Mouse (Mus musculus) intestine, postnatal 0 days (tissue): Measurements from ENCODE around the gene Bhmt2. TPM values are rescaled to one million over a fixed set of nuclear protein-coding genes. Genes with fewer than 3 reads are reported as not detected.
A peak's percentile ranks its signal among the peaks of the same experiment; 100 is the strongest.

Experiments used
- ATAC-seq: fragments of 200-750 bp; cut with Nextera tagmentation; 2 replicates; pipeline ENCODE4 v1.8.0; 2017; ENCODE audit warnings: mild to moderate bottlenecking, moderate TSS enrichment, moderate library complexity
- H3K27ac ChIP-seq: fragments of 300-500 bp; sonication (generic); 2 replicates; pipeline ENCODE4 v1.5.1; 2014; ENCODE audit warnings: mild to moderate bottlenecking, low read depth, low read length, moderate library complexity
- H3K27me3 ChIP-seq: fragments of 300-500 bp; sonication (generic); replicated peaks from 2 replicates; pipeline ENCODE4 v1.6.1; 2014; ENCODE audit warnings: low read length, mixed read lengths; ENCODE audit not compliant: control insufficient read depth, insufficient read depth
- H3K36me3 ChIP-seq: fragments of 300-500 bp; sonication (generic); 2 replicates; pipeline ENCODE4 v1.6.1; 2014; ENCODE audit warnings: mild to moderate bottlenecking, moderate library complexity; ENCODE audit not compliant: control insufficient read depth, insufficient read depth
- H3K4me1 ChIP-seq: fragments of 300-500 bp; sonication (generic); replicated peaks from 2 replicates; pipeline ENCODE4 v1.6.1; 2014; ENCODE audit warnings: antibody characterized with exemption, low read length, mixed read lengths; ENCODE audit not compliant: control insufficient read depth, insufficient read depth
- H3K4me2 ChIP-seq: fragments of 300-500 bp; sonication (generic); replicated peaks from 2 replicates; pipeline ENCODE4 v1.6.1; 2014; ENCODE audit warnings: low read depth, mild to moderate bottlenecking, moderate library complexity
- H3K4me3 ChIP-seq: fragments of 300-500 bp; sonication (generic); 2 replicates; pipeline ENCODE4 v1.5.1; 2014; ENCODE audit warnings: low read depth, low read length
- H3K9ac ChIP-seq: fragments of 300-500 bp; sonication (generic); 2 replicates; pipeline ENCODE4 v1.6.1; 2014; ENCODE audit warnings: mild to moderate bottlenecking, low read depth, low read length
- H3K9me3 ChIP-seq: fragments of 300-500 bp; sonication (generic); 2 replicates; pipeline ENCODE4 v1.6.1; 2016; ENCODE audit warnings: mixed run types; ENCODE audit not compliant: control insufficient read depth
- CTCF ChIP-seq: sonication (generic); IDR thresholded peaks from 2 replicates; pipeline ENCODE4 v1.5.1; 2016; ENCODE audit warnings: low read depth, mild to moderate bottlenecking, control low read depth, antibody characterized with exemption, moderate library complexity
- WGBS: fragments of 180-500 bp; shearing (Covaris S2); extraction: QIAGEN DNeasy Blood & Tissue Kit; methylation state at CpG from one replicate; pipeline ENCODE4 v1.1.7; 2014; 5-methylcytosine and 5-hydroxymethylcytosine counted together
- polyA plus RNA-seq: library from polyadenylated mRNA; unstranded; fragments of >200 nt; fragmentation: Nextera tagmentation; extraction: Ambion mirVana; gene quantifications from 2 replicates; pipeline ENCODE4 v1.2.1, GENCODE M21; 2015

Gene Bhmt2
- polyA plus RNA-seq, 1 experiment from 2014 or later, result 0.04 TPM

DNA sequence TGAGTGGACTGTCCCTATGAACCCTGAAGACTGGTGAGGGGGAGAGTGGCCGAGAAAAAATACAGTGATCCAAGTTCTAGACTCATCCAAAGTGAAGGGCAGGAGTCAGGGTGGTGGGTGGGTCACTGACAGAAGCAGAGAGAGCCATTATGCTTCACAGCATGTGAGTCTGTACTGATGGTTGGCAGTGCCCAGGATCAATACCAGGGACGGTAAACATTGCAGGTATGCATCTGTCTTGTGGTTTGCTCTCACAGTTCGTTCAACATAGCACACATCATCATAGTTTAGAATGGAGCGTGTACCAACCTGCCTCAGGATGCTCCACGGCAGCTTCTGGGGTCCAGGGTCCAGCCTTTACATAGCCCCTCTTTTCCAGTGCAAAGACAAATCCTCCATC lies 41.2 kb downstream of the Bhmt2 start:
- Histone ChIP-seq H3K4me1 (no peaks in the 10 kb centered on the region), H3K4me2 (no peak overlapping the region), H3K36me3 (no peaks in the 10 kb centered on the region), H3K27me3 (no peaks in the 10 kb centered on the region), H3K4me3 (no peak overlapping the region), H3K9me3 (no peaks in the 10 kb centered on the region), H3K27ac (no peak overlapping the region), H3K9ac (no peak overlapping the region)
- 84% methylated on average over 5 of the region's 5 CpGs for WGBS
- ATAC-seq, result no peak
- TF ChIP-seq CTCF, result no peak

DNA sequence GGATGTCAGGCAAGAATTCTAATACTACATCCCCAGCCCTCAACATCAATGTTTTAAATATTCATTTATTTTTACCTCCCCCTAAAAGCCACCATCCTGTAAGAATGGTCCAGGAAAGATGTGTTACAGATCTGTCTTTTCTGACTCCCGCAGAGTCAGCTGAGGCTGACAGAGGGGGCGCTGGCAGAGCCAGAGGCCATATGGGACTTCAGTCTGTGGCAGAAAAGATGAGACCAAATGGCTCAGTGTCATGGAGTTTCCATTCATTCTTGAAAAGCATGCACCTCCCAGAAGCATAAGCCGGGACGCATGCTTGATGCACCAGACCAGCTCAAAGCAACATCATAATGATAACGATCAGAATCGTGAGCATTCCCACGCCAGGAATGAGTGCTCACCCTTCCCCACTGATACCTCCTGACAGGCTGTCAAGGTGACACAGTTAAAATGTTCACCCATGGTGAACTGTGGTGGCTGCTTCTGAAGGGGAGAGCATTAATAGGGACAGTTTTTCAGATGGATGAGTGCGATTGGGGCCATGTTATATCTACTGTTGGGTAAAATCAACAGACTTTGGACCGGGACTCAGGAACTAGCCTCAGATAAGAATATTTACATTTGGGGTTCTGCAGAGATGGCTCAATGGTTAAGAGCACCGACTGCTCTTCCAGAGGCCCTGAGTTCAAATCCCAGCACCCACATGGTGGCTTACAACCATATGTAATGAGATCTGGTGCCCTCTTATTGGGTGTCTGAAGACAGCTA lies 43.0 kb downstream of the Bhmt2 start:
- H3K27ac ChIP-seq, result no peak overlapping the region
- TF ChIP-seq CTCF, result no peak
- H3K36me3 ChIP-seq, result no peaks in the 10 kb centered on the region
- ATAC-seq, result no peak
- H3K4me3 ChIP-seq, result no peak overlapping the region
- H3K4me2 ChIP-seq, result no peak overlapping the region
- no peak overlapping the region for H3K9ac ChIP-seq
- H3K9me3 ChIP-seq, result no peaks in the 10 kb centered on the region
- H3K4me1 ChIP-seq, result no peaks in the 10 kb centered on the region
- no peaks in the 10 kb centered on the region for H3K27me3 ChIP-seq
- WGBS, result 71% methylated on average over 10 of the region's 10 CpGs

DNA sequence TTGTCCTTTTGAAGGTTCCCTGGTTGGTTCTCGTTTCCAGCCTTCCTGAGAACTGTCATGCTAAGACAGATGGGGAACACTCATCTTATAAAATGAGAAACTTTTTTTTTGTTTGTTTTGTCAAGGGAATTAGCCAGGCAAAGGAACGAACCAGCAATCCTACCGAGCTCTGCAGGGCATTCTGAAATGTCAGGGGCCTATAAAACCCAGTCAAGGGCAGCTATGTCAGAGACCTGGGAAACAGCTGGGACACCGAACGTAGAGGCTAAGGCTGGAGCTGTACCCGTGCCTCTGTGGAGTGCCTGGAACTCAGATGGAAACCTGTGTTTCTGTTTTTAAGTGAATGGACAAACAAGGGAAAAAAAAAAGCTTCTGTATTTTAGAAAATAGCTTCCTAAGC lies 45.2 kb downstream of the Bhmt2 start:
- no peak overlapping the region for H3K27ac ChIP-seq
- H3K4me1 ChIP-seq, result no peaks in the 10 kb centered on the region
- no peaks in the 10 kb centered on the region for H3K36me3 ChIP-seq
- no peak for ATAC-seq
- no peaks in the 10 kb centered on the region for H3K27me3 ChIP-seq
- no peak for TF ChIP-seq CTCF
- no peak overlapping the region for H3K9ac ChIP-seq
- no peak overlapping the region for H3K4me2 ChIP-seq
- no peak overlapping the region for H3K4me3 ChIP-seq
- 45% methylated on average over 6 of the region's 6 CpGs for WGBS
- H3K9me3 ChIP-seq, result no peaks in the 10 kb centered on the region

DNA sequence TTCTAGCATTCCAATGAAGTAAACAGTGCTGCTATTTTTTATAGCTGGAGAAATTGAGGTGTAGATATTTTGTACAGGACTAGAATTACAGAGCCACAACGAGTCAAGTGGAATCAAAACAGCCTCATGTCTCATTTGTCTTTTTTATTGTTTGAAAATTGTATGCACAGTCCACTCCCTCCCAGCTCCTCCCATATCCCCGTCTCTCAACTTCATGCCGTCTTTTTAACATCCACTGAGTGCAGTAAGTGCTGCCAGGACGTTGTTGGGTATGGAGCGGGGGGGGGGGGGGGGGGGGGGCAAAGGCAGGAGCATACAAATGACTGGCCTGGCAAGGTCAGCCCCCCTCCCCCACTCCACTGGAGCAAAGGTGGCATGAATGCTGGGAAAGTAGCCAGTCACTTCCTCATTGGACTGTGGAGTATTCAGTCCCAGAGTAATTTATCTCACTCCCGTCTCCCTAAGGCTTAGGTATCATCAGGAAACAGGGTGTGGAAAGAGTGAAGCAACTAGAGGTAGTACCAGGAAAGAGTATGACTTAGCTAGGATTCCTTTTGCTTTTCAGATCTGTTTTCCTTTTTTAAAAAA lies 59.6 kb downstream of the Bhmt2 start:
- H3K27me3 ChIP-seq, result no peaks in the 10 kb centered on the region
- peak overlapping the region; percentile 42 for H3K4me2 ChIP-seq
- TF ChIP-seq CTCF, result no peak
- WGBS, result 14% methylated on average over 4 of the region's 6 CpGs
- no peaks in the 10 kb centered on the region for H3K36me3 ChIP-seq
- no peaks in the 10 kb centered on the region for H3K4me1 ChIP-seq
- no peak overlapping the region for H3K4me3 ChIP-seq
- no peak overlapping the region for H3K9ac ChIP-seq
- peak overlapping the region; percentile 66; the same call in 1 of the 2 replicates for H3K27ac ChIP-seq
- no peaks in the 10 kb centered on the region for H3K9me3 ChIP-seq
- peak; percentile 96 for ATAC-seq

DNA sequence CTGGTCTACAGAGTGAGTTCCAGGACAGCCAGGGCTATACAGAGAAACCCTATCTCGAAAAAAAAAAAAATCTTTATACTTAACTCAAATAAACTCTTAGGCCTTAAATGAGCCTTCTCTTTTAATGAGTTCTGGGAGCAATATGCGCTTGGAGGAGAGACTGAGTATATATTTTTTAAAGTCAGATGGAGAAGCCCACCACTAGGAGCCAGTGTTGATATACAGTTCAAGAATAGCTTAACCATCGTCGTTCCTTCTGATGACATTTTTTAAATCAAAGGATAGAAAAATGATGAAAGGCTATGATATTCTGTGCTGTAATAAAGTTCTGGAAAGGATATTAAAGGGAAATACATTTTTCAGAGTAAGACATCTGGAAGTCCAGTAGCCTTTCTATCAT lies 60.3 kb downstream of the Bhmt2 start:
- no peak for ATAC-seq
- no peak overlapping the region for H3K4me2 ChIP-seq
- 68% methylated on average over 4 of the region's 4 CpGs for WGBS
- H3K4me1 ChIP-seq, result no peaks in the 10 kb centered on the region
- no peak overlapping the region for H3K27ac ChIP-seq
- H3K36me3 ChIP-seq, result no peaks in the 10 kb centered on the region
- H3K9ac ChIP-seq, result no peak overlapping the region
- peak; percentile 47 for TF ChIP-seq CTCF
- H3K9me3 ChIP-seq, result no peaks in the 10 kb centered on the region
- no peaks in the 10 kb centered on the region for H3K27me3 ChIP-seq
- H3K4me3 ChIP-seq, result no peak overlapping the region

DNA sequence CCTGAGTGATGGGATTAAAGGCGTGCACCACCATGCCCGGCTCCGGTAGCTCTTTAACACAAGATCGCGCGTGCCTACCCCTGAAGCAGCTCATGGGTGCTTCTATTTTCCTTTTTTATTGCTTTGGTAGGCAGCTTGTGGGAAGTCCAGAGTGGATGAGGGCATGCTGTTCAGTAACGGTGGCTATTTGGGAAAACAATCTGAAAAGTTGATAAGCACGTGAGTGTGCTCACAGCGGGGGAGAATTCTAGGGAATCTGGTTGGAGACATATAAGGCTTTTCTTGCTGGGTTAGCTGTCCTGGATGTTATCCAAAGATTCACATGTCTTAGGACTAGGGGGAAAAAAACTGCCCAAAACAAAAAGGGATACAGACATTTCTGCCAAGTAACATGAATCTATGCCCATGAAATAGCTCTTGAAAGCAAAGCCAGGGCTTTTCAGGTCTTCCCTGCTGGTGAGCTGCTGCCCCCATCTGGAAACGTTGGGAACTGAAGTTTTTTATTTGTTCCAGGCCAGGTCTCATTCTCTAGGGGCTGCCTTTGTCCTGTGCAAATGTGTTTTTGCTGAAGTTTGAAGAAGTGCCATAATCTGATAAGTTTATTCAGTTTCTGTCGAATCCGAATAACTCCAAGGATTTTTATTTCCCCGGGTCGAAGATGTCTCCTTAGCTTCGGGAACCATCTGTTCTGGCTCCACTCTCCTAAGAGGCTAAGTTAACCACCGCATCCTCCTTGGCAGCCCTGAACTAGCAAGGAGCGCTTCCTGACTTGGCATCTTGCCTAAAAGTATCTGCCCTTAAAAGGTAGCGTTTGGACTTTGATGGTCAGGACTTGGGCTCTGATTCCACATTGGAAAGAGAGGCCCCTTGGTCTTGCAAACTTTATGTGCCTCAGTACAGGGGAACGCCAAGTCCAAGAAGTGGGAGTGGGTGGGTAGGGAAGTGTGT lies 61.2 kb downstream of the Bhmt2 start:
- peak; percentile 94 for TF ChIP-seq CTCF
- no peaks in the 10 kb centered on the region for H3K4me1 ChIP-seq
- no peaks in the 10 kb centered on the region for H3K9me3 ChIP-seq
- no peak overlapping the region for H3K27ac ChIP-seq
- no peak for ATAC-seq
- H3K9ac ChIP-seq, result no peak overlapping the region
- 0 out of 2 replicates have a peak overlapping the region, but pooled peaks have one; percentile 0 for H3K4me2 ChIP-seq
- H3K4me3 ChIP-seq, result no peak overlapping the region
- WGBS, result 47% methylated on average over 19 of the region's 19 CpGs
- H3K27me3 ChIP-seq, result no peaks in the 10 kb centered on the region
- H3K36me3 ChIP-seq, result no peaks in the 10 kb centered on the region
